Mouse (Mus musculus) C2C12 (cell line): ENCODE data around the gene Tmem82. TPM values are rescaled to one million over a fixed set of nuclear protein-coding genes. Genes with fewer than 3 reads are reported as not detected.

ENCODE experiments used
- H3K27me3 ChIP-seq: one replicate; pipeline ENCODE4 v1.6.1; 2011; ENCODE audit not compliant: control insufficient read depth, insufficient read depth, insufficient read length
- H3K36me3 ChIP-seq: one replicate; pipeline ENCODE4 v1.6.1; 2011; ENCODE audit not compliant: control insufficient read depth, insufficient read depth
- H3K4me3 ChIP-seq: one replicate; pipeline ENCODE4 v1.5.1; 2011; ENCODE audit warnings: mild to moderate bottlenecking, control low read depth; ENCODE audit not compliant: poor library complexity, insufficient read depth, severe bottlenecking
- H3K79me2 ChIP-seq: one replicate; pipeline ENCODE4 v1.6.1; 2011; ENCODE audit not compliant: control insufficient read depth, insufficient read depth
- H3K79me3 ChIP-seq: one replicate; pipeline ENCODE4 v1.6.1; 2011; ENCODE audit warnings: low read depth, control low read depth
- H3ac ChIP-seq: one replicate; pipeline ENCODE3; 2011; ENCODE audit warnings: low read depth; ENCODE audit not compliant: control insufficient read depth, insufficient read length
- CEBPB ChIP-seq: IDR thresholded peaks from one replicate; pipeline ENCODE4 v1.6.1; 2011; ENCODE audit warnings: low read depth, mild to moderate bottlenecking, control low read depth, moderate library complexity
- CTCF ChIP-seq: IDR thresholded peaks from one replicate; pipeline ENCODE4 v1.5.1; 2011; ENCODE audit not compliant: control insufficient read depth, insufficient read depth, insufficient read length
- FOSL1 ChIP-seq: IDR thresholded peaks from one replicate; pipeline ENCODE4 v1.8.0; 2011; ENCODE audit warnings: mild to moderate bottlenecking, low read length; ENCODE audit not compliant: poor library complexity, insufficient read depth, severe bottlenecking
- MAX ChIP-seq: IDR thresholded peaks from one replicate; pipeline ENCODE4 v1.6.1; 2011; ENCODE audit warnings: mild to moderate bottlenecking, control low read depth
- MYOD1 ChIP-seq: IDR thresholded peaks from one replicate; pipeline ENCODE4 v1.6.1; 2011; ENCODE audit warnings: low read depth; ENCODE audit not compliant: control insufficient read depth, insufficient read length
- MYOG ChIP-seq: IDR thresholded peaks from one replicate; pipeline ENCODE4 v1.6.1; 2011; ENCODE audit not compliant: control insufficient read depth, insufficient read length; ENCODE audit errors: extremely low read depth
- USF1 ChIP-seq: IDR thresholded peaks from one replicate; pipeline ENCODE4 v1.6.1; 2011; ENCODE audit warnings: low read depth, mild to moderate bottlenecking, control low read depth, moderate library complexity
- polyA plus RNA-seq: library from polyadenylated mRNA; unstranded; fragments of >200 nt; fragmentation: generic; extraction: Trizol; gene quantifications from one replicate; pipeline ENCODE4 v1.2.1, GENCODE M21; 2012; ENCODE audit warnings: missing spikeins

Gene Tmem82
- polyA plus RNA-seq, 1 experiment = not detected

DNA sequence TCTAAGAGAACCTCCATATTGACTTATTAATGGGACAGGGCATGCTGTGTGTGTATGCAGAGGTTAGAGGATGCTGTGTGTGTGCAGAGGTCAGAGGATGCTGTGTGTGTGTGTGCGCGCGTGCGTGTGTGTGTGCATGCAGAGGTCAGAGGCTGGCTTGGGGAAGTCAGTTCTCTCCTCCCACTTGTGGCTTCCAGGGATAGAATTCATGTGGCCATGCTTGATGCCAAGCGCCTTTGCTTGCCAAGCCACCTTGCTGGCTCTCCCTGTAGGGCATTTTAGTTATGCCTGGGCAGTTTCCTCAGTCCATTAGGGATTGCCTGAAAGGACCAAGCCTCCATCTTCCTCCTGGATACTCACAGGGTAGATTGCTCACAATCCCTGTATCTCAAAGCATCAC is 18.3 kb upstream of the Tmem82 start:
- Histone ChIP-seq H3K79me3 (no peaks in the 10 kb centered on the region), H3K79me2 (no peaks in the 10 kb centered on the region), H3K27me3 (no peaks in the 10 kb centered on the region), H3K36me3 (peaks cover 10% of the 10 kb centered on the region), H3K4me3 (no peak overlapping the region), H3ac (no peak overlapping the region)
- TF ChIP-seq MAX (no peak), MYOD1 (no peak)

DNA sequence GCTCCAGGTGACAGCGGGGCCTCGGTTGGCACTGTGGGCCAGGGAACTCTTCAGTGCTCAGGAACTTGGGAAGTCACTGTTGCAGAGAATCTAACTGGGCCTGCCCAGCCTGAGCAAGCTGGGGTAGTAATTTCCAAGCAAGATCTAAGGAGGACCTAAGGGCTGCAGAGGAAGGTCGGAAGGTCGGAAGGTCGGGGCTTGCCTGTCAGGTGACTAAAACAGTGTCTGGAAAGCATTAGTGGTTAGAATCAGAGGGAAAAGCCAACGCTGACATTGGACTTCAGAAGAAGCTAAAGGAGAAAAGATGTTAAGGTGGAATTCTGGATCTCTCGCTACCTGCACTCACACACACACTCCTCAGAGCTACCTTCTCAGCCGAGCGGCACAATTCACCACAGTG is 17.6 kb upstream of the Tmem82 start:
- H3K36me3 ChIP-seq = peaks cover 10% of the 10 kb centered on the region
- TF ChIP-seq MYOG = no peak

DNA sequence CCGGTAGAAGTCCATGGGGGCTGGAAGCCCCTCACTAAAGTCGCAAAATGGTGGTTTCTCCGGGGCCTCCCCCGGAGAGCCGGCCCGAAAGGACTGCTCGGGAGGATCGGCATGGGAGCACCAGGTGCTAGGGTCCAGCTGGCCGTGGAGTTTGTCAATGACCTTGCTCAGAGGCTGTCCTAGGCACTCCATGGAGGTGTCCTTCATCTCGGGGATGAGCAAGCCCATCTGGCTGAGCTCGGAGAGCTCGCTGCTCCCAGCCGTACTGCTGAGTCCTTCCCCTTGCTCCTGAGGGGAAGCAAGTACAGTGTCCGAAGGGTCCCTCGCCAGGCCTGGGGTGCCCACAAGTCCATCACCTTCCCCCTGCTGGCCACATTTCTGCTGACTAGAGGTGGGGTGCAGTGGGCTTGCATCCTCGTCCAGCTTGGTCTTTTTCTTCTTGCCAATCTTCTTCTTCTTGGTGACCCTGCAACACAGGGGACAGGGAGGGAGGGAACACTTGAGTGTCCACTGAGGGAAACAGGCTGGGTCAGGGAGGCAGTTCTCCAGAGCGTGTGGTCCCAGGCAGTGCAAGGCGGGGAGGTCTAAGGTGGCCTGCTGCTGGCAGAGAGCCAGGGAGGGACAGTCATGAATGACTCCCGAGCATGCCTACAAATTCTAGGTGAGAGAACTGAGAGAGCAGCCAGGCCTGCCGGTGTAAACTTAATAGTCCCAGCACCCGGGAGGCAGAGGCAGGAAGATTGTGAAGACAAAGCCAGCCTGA is 13.9 kb upstream of the Tmem82 start:
- H3K4me3 ChIP-seq = no peak overlapping the region
- no peaks in the 10 kb centered on the region for H3K27me3 ChIP-seq
- peaks cover 9% of the 10 kb centered on the region for H3K36me3 ChIP-seq
- no peak for TF ChIP-seq MYOD1
- no peak for TF ChIP-seq FOSL1
- TF ChIP-seq CTCF = no peak
- TF ChIP-seq MYOG = no peak
- no peaks in the 10 kb centered on the region for H3K79me2 ChIP-seq
- no peaks in the 10 kb centered on the region for H3K79me3 ChIP-seq
- H3ac ChIP-seq = no peak overlapping the region

More for the DNA sequence above, 17.6 kb upstream of the Tmem82 start:
- Histone ChIP-seq H3K27me3 (no peaks in the 10 kb centered on the region), H3K79me3 (no peaks in the 10 kb centered on the region), H3K79me2 (no peaks in the 10 kb centered on the region), H3ac (no peak overlapping the region), H3K4me3 (no peak overlapping the region)

DNA sequence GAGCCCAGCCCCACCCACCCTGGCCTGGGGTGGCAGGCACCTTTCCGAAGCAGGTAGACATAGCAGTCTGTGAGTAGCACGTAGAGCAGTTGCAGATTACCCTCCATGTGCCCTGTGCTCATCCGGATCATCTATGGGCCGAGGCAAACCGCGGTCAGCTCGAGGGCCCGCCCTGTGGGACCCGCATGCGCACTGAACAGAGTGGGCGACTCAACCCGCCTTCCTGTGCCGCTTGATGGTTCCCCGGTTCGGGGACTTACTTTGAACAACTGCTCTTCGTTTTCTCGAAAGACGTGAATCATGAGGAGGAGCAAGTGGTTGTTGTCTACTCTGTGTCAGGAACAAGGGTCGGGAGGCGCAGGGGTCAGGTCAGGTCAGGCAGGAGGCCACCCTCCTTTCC is 12.8 kb upstream of the Tmem82 start:
- H3K27me3 ChIP-seq = no peaks in the 10 kb centered on the region
- no peaks in the 10 kb centered on the region for H3K79me3 ChIP-seq
- H3K79me2 ChIP-seq = no peaks in the 10 kb centered on the region
- no peak overlapping the region for H3K4me3 ChIP-seq
- TF ChIP-seq MAX (no peak), MYOD1 (no peak), CTCF (no peak), USF1 (no peak), FOSL1 (no peak), MYOG (no peak), CEBPB (no peak)
- H3K36me3 ChIP-seq = peaks cover 9% of the 10 kb centered on the region
- H3ac ChIP-seq = no peak overlapping the region

DNA sequence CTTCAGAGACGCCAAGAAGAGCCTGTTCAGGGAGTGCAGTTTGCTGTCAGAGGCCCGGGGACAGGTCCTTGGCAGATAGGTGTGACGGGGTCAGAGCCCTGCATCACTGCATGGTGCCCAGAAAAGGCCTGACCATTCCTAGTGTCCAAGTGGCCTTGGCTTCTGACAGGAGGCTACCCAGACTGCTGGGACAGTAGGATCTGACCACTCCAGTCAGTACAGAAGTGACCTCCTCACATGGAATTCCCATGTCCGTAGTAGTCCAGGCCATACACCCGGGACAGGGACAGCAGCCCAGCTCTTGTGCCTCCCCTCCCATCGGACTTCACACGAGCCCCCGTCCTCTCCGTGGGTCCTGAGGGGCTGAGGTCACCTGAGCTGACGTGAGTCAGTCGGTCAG is 11.6 kb upstream of the Tmem82 start:
- Histone ChIP-seq H3K4me3 (no peak overlapping the region), H3ac (no peak overlapping the region), H3K79me2 (no peaks in the 10 kb centered on the region), H3K79me3 (no peaks in the 10 kb centered on the region), H3K27me3 (no peaks in the 10 kb centered on the region), H3K36me3 (peaks cover 9% of the 10 kb centered on the region)
- TF ChIP-seq USF1 = no peak
- no peak for TF ChIP-seq MYOD1
- TF ChIP-seq FOSL1 = no peak
- TF ChIP-seq CTCF = no peak
- no peak for TF ChIP-seq CEBPB
- no peak for TF ChIP-seq MYOG
- TF ChIP-seq MAX = no peak

DNA sequence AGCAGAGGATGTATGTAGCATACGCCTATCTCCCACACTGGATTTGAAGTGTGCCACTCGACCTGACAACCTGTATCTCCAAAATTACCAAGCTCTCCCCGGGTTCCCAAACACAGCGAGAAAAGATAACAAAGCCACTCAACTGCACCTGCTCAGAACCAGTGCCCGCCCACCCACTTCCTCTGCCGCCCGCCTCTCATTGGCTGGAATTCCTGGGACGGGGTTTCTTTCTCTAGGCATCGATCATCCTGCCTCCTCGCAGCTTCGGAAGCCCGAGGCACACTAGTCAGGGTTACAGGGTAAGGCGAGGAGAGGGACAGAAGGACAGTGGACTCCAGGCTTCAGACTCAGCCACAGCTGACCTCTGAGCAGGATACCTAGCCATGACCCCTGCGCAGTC is 10.2 kb upstream of the Tmem82 start:
- peaks cover 9% of the 10 kb centered on the region for H3K36me3 ChIP-seq
- TF ChIP-seq MAX (no peak), CEBPB (no peak), CTCF (no peak), MYOG (no peak)
- H3K4me3 ChIP-seq = no peak overlapping the region

More for the DNA sequence above, 10.2 kb upstream of the Tmem82 start:
- no peaks in the 10 kb centered on the region for H3K27me3 ChIP-seq
- H3K79me3 ChIP-seq = no peaks in the 10 kb centered on the region
- H3ac ChIP-seq = no peak overlapping the region
- H3K79me2 ChIP-seq = no peaks in the 10 kb centered on the region
